Mouse (Mus musculus): ENCODE measurements around the gene Vmp1.

- TF ChIP-seq POLR2A (IDR thresholded peaks at IDR 0.05; ENCODE audit: low read depth, low read length) (no peak), CTCF (IDR thresholded peaks at IDR 0.05; ENCODE audit: borderline replicate concordance, insufficient read depth, low read length) (no peak)
Observed at GRCm38 (mm10) chr11:86667553-86667952, 16.1 kb downstream of the Vmp1 start.
